Mouse (Mus musculus): ENCODE measurements at regions not wholly inside any gene's neighbourhood (a gene's known extent, or its start where the extent isn't known, plus 50 kb on each side); places are given as distances from the start of the nearest gene placed in this dataset.
A peak's percentile ranks its signal among the peaks of the same experiment; 100 is the strongest.

DNA sequence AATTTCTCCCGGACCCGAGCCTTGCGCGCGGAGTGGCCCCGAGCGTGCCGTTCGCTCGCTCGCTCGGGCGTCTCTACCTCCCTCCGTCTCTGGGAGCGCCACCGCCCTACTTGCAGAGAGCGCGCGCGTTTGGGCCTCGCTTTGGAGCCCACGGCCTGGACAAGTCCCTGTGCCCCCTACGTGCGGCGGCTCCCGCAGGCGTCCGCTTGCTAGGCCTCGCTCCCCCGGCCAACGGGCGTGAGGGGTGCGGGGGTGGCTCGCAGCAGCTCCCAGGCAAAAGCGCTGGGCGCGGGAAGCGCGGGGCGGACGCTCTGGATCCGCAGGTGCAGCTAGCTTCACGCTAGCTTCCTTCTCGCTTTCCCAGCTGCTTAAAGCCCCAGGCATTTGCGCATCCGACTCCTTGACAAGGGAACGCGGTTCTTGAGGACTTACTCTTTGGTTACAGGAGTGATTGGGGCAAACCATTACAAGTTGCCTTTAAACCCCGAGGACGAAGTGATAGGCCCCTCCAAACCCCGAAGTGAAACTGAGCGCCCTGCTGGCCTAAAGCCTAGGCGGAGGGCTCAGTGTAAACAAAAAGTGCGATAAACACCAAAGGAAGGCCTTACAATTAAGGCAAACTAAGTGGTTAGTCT lies 75.6 kb downstream of the Kcnrg start:
- DNase-seq (ENCODE audit: low spot score), result peak; percentile 57
- WGBS, result under 1% methylated on average over 51 of the region's 54 CpGs
- Histone ChIP-seq H3K27me3 (ENCODE audit: insufficient read depth, low read length) (peaks cover 21% of the 10 kb centered on the region; the same call in 1 of the 2 replicates), H3K4me2 (ENCODE audit: low read depth, low read length, poor library complexity, severe bottlenecking) (peak overlapping the region; percentile 98), H3K4me1 (ENCODE audit: insufficient read depth, low read length) (no peaks in the 10 kb centered on the region), H3K27ac (ENCODE audit: low read depth, low read length) (peak overlapping the region; percentile 79), H3K36me3 (ENCODE audit: insufficient read depth, low read length) (no peaks in the 10 kb centered on the region), H3K9ac (replicated peaks; ENCODE audit: low read length, poor library complexity, severe bottlenecking) (peak overlapping the region; percentile 70), H3K4me3 (ENCODE audit: low read depth, low read length) (peak overlapping the region; percentile 83), H3K9me3 (ENCODE audit: low read length) (no peaks in the 10 kb centered on the region)
- peak; percentile 18 for TF ChIP-seq CTCF (IDR thresholded peaks at IDR 0.05)
- ATAC-seq (ENCODE audit: low FRiP score), result peak; percentile 45

DNA sequence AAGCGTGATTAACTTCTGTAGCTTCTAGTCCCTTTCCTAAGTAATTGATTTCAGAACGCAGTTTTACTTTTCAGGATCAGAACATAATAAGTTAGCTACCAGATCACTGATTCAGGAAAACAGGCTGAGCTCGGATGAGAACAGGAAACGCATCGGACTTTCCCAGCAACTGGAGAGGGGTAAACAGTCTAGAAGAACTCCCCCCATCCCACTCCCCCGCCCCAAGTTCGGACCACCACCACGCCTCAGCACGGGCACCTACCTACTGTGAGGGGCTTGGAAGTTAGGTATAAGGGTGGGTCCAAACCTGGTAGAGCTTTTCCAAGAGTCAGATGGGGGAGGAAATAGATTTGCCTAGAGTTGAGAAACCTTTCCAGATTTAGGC lies 76.1 kb downstream of the Kcnrg start:
- DNase-seq (ENCODE audit: low spot score), result no peak
- H3K9me3 ChIP-seq (ENCODE audit: low read length), result no peaks in the 10 kb centered on the region
- no peak for TF ChIP-seq CTCF (IDR thresholded peaks at IDR 0.05)
- no peak overlapping the region for H3K27ac ChIP-seq (ENCODE audit: low read depth, low read length)
- no peak for ATAC-seq (ENCODE audit: low FRiP score)
- H3K4me2 ChIP-seq (ENCODE audit: low read depth, low read length, poor library complexity, severe bottlenecking), result peak overlapping the region; percentile 98
- no peaks in the 10 kb centered on the region for H3K36me3 ChIP-seq (ENCODE audit: insufficient read depth, low read length)
- 14% methylated on average over 9 of the region's 9 CpGs for WGBS
- peak overlapping the region; percentile 83 for H3K4me3 ChIP-seq (ENCODE audit: low read depth, low read length)
- H3K27me3 ChIP-seq (ENCODE audit: insufficient read depth, low read length), result peaks cover 21% of the 10 kb centered on the region; the same call in 1 of the 2 replicates
- no peak overlapping the region for H3K9ac ChIP-seq (replicated peaks; ENCODE audit: low read length, poor library complexity, severe bottlenecking)
- no peaks in the 10 kb centered on the region for H3K4me1 ChIP-seq (ENCODE audit: insufficient read depth, low read length)

- no peak overlapping the region for H3K9ac ChIP-seq (replicated peaks; ENCODE audit: low read length, poor library complexity, severe bottlenecking)
- no peak for TF ChIP-seq CTCF (IDR thresholded peaks at IDR 0.05)
- H3K27ac ChIP-seq (ENCODE audit: low read depth, low read length), result no peak overlapping the region
- H3K4me1 ChIP-seq (ENCODE audit: insufficient read depth, low read length), result no peaks in the 10 kb centered on the region
- peak overlapping the region; percentile 18; the same call in 1 of the 2 replicates for H3K4me2 ChIP-seq (ENCODE audit: low read depth, low read length, poor library complexity, severe bottlenecking)
- 20% methylated on average over 18 of the region's 19 CpGs for WGBS
- peaks cover 24% of the 10 kb centered on the region for H3K27me3 ChIP-seq (ENCODE audit: insufficient read depth, low read length)
- no peak for ATAC-seq (ENCODE audit: low FRiP score)
- 0 out of 2 replicates have a peak overlapping the region, but pooled peaks have one; percentile 3 for H3K4me3 ChIP-seq (ENCODE audit: low read depth, low read length)
- DNase-seq (ENCODE audit: low spot score), result no peak
- no peaks in the 10 kb centered on the region for H3K36me3 ChIP-seq (ENCODE audit: insufficient read depth, low read length)
- H3K9me3 ChIP-seq (ENCODE audit: low read length), result no peaks in the 10 kb centered on the region
Observed at GRCm38 (mm10) chr14:61683791-61684411, 76.6 kb downstream of the Kcnrg start.

- no peak for TF ChIP-seq CTCF (IDR thresholded peaks at IDR 0.05)
- H3K9me3 ChIP-seq (ENCODE audit: low read length), result no peaks in the 10 kb centered on the region
- no peak for DNase-seq (ENCODE audit: low spot score)
- H3K27ac ChIP-seq (ENCODE audit: low read depth, low read length), result no peak overlapping the region
- 0 out of 2 replicates have a peak, but pooled peaks cover 3% of the 10 kb centered on the region for H3K4me1 ChIP-seq (ENCODE audit: insufficient read depth, low read length)
- no peak for ATAC-seq (ENCODE audit: low FRiP score)
- H3K9ac ChIP-seq (replicated peaks; ENCODE audit: low read length, poor library complexity, severe bottlenecking), result no peak overlapping the region
- no peaks in the 10 kb centered on the region for H3K36me3 ChIP-seq (ENCODE audit: insufficient read depth, low read length)
- peaks cover 30% of the 10 kb centered on the region for H3K27me3 ChIP-seq (ENCODE audit: insufficient read depth, low read length)
- peak overlapping the region; percentile 18; the same call in 1 of the 2 replicates for H3K4me2 ChIP-seq (ENCODE audit: low read depth, low read length, poor library complexity, severe bottlenecking)
- H3K4me3 ChIP-seq (ENCODE audit: low read depth, low read length), result 0 out of 2 replicates have a peak overlapping the region, but pooled peaks have one; percentile 3
- WGBS, result 23% methylated on average over 26 of the region's 26 CpGs
Observed at GRCm38 (mm10) chr14:61684473-61685230, 77.4 kb downstream of the Kcnrg start.

DNA sequence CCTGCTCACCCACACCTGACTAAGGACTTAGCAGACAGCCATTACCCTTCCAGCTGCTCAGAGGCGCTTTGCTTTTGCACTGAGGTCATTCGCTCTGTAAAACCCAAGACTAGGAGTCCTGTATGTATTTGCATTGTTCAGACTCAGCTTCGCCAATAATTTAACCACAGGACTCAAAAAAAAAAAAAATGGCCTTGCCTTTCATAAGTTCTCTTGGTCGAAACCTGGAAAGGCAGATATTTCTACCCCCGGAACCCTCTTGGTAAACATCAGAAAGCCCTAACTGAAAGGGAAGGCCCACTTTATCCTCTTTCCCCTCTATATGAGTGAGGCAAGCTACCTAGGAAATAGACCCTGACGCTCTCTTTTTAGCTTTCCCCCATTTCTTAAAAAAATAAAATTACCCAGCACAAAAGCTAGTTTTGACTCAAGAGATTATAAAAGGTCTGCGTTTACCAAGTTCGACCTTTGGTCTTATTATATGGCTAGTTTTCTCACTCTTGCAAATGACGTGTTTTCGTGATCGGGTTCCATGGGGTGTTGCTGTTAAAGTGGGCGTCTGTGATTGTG lies 78.1 kb downstream of the Kcnrg start:
- no peak for DNase-seq (ENCODE audit: low spot score)
- H3K4me1 ChIP-seq (ENCODE audit: insufficient read depth, low read length), result 0 out of 2 replicates have a peak, but pooled peaks cover 3% of the 10 kb centered on the region
- peaks cover 36% of the 10 kb centered on the region for H3K27me3 ChIP-seq (ENCODE audit: insufficient read depth, low read length)
- ATAC-seq (ENCODE audit: low FRiP score), result no peak
- H3K36me3 ChIP-seq (ENCODE audit: insufficient read depth, low read length), result no peaks in the 10 kb centered on the region
- no peak overlapping the region for H3K27ac ChIP-seq (ENCODE audit: low read depth, low read length)
- TF ChIP-seq CTCF (IDR thresholded peaks at IDR 0.05), result no peak
- H3K9me3 ChIP-seq (ENCODE audit: low read length), result no peaks in the 10 kb centered on the region
- no peak overlapping the region for H3K9ac ChIP-seq (replicated peaks; ENCODE audit: low read length, poor library complexity, severe bottlenecking)
- H3K4me3 ChIP-seq (ENCODE audit: low read depth, low read length), result no peak overlapping the region
- 28% methylated on average over 12 of the region's 12 CpGs for WGBS
- H3K4me2 ChIP-seq (ENCODE audit: low read depth, low read length, poor library complexity, severe bottlenecking), result no peak overlapping the region
